Mouse (Mus musculus): ENCODE data around the gene Ldlrad3. TPM values are rescaled to one million over a fixed set of nuclear protein-coding genes. Genes with fewer than 3 reads are reported as not detected.

Ldlrad3 gene
- total and polyA plus RNA-seq, 3 experiments, result 3.5 to 6.1 TPM; not detected in 1

GRCm38 (mm10) chr2:102156460-102156859, 29.7 kb downstream of the Ldlrad3 start:
- H3K36me3 ChIP-seq (ENCODE audit: control insufficient read depth in 1 of 2, insufficient read depth in 2 of 2, low read length in 2 of 2), result no peaks in the 10 kb centered on the region
- no peaks in the 10 kb centered on the region for H3K4me1 ChIP-seq (ENCODE audit: control insufficient read depth in 1 of 2, insufficient read depth in 2 of 2, low read length in 2 of 2)
- H3K9ac ChIP-seq (ENCODE audit: control insufficient read depth, low read depth, low read length, poor library complexity, severe bottlenecking), result no peak overlapping the region
- no peaks in the 10 kb centered on the region for H3K79me2 ChIP-seq (ENCODE audit: control insufficient read depth, insufficient read depth, low read length, poor library complexity)
- H3K4me3 ChIP-seq (ENCODE audit: control insufficient read depth in 1 of 2, insufficient read depth in 1 of 2, low read depth in 2 of 2, low read length in 2 of 2), result no peak overlapping the region
- no peaks in the 10 kb centered on the region for H3K9me3 ChIP-seq (replicated peaks; ENCODE audit: insufficient read depth, low read length)
- H3K27me3 ChIP-seq (ENCODE audit: control insufficient read depth in 1 of 2, insufficient read depth in 2 of 2, low read length in 2 of 2), result no peaks in the 10 kb centered on the region
- DNase-seq (ENCODE audit: low read depth, low spot score), result no peak
- no peak overlapping the region for H3K27ac ChIP-seq (ENCODE audit: control insufficient read depth, low read depth, low read length)
- TF ChIP-seq POLR2AphosphoS2 (IDR thresholded peaks at IDR 0.05; ENCODE audit: low read length) (no peak), E2F4 (IDR thresholded peaks at IDR 0.05; ENCODE audit: borderline replicate concordance, low read depth, low read length) (no peak), USF1 (IDR thresholded peaks at IDR 0.05; ENCODE audit: low read depth, low read length) (no peak), NELFE (IDR thresholded peaks at IDR 0.05; ENCODE audit: low read depth, low read length) (no peak), CHD2 (IDR thresholded peaks at IDR 0.05; ENCODE audit: low read length) (no peak), RAD21 (IDR thresholded peaks at IDR 0.05; ENCODE audit: low read depth, low read length) (no peak), GATA1 (IDR thresholded peaks at IDR 0.05; ENCODE audit: low read depth, low read length) (no peak), ELF1 (IDR thresholded peaks at IDR 0.05; ENCODE audit: low read depth, low read length) (no peak), ZC3H11A (IDR thresholded peaks at IDR 0.05; ENCODE audit: low read depth, low read length) (no peak), MEF2A (IDR thresholded peaks at IDR 0.05; ENCODE audit: extremely low read depth, insufficient replicate concordance, low read depth, low read length, poor library complexity, severe bottlenecking) (no peak), MAX (IDR thresholded peaks at IDR 0.05; ENCODE audit: low read length) (no peak), JUND (IDR thresholded peaks at IDR 0.05; ENCODE audit: low read depth, low read length) (no peak), CTCF (IDR thresholded peaks at IDR 0.05 in 2 of 3, conservative IDR thresholded peaks at IDR 0.05 in 1 of 3; ENCODE audit: control insufficient read depth in 1 of 3, insufficient read depth in 1 of 3, low read depth in 2 of 3, low read length in 3 of 3, poor library complexity in 1 of 3, severe bottlenecking in 1 of 3) (no peak), HCFC1 (IDR thresholded peaks at IDR 0.05; ENCODE audit: low read depth, low read length) (no peak), TBP (IDR thresholded peaks at IDR 0.05; ENCODE audit: low read depth, low read length) (no peak), ZNF384 (IDR thresholded peaks at IDR 0.05; ENCODE audit: low read depth, low read length) (no peak), TCF12 (IDR thresholded peaks at IDR 0.05; ENCODE audit: low read depth, low read length) (no peak), NRF1 (IDR thresholded peaks at IDR 0.05; ENCODE audit: insufficient read depth, low read depth, low read length, poor library complexity, severe bottlenecking) (no peak)

- Histone ChIP-seq H3K79me2 (ENCODE audit: control insufficient read depth, insufficient read depth, low read length, poor library complexity) (no peaks in the 10 kb centered on the region), H3K4me1 (ENCODE audit: control insufficient read depth in 1 of 2, insufficient read depth in 2 of 2, low read length in 2 of 2) (no peaks in the 10 kb centered on the region), H3K27me3 (ENCODE audit: control insufficient read depth in 1 of 2, insufficient read depth in 2 of 2, low read length in 2 of 2) (no peaks in the 10 kb centered on the region), H3K9ac (ENCODE audit: control insufficient read depth, low read depth, low read length, poor library complexity, severe bottlenecking) (no peak overlapping the region), H3K27ac (ENCODE audit: control insufficient read depth, low read depth, low read length) (no peak overlapping the region), H3K9me3 (replicated peaks; ENCODE audit: insufficient read depth, low read length) (no peaks in the 10 kb centered on the region), H3K4me3 (ENCODE audit: control insufficient read depth in 1 of 2, insufficient read depth in 1 of 2, low read depth in 2 of 2, low read length in 2 of 2) (no peak overlapping the region), H3K36me3 (ENCODE audit: control insufficient read depth in 1 of 2, insufficient read depth in 2 of 2, low read length in 2 of 2) (no peaks in the 10 kb centered on the region)
- no peak for DNase-seq (ENCODE audit: low read depth, low spot score)
- TF ChIP-seq ZKSCAN1 (IDR thresholded peaks at IDR 0.05; ENCODE audit: low read depth, low read length) (no peak), SIN3A (IDR thresholded peaks at IDR 0.05; ENCODE audit: low read length) (no peak), JUND (IDR thresholded peaks at IDR 0.05; ENCODE audit: low read depth, low read length) (no peak), POLR2A (IDR thresholded peaks at IDR 0.05; ENCODE audit: control insufficient read depth in 1 of 2, insufficient read depth in 1 of 2, low read depth in 1 of 2, low read length in 2 of 2, poor library complexity in 1 of 2) (no peak)
These were observed 30.7 kb downstream of the Ldlrad3 start for GRCm38 (mm10) chr2:102155306-102156015.
